Mouse (Mus musculus) right cerebral cortex, postnatal 36 days (tissue): ENCODE measurements around the gene Aass.

Experiments
- DNase-seq, 2 experiments: peaks; one replicate each; pipeline ENCODE4 v3.0.0; 2022; ENCODE audit warnings: low spot score in 2 of 2, mixed read lengths in 1 of 2

Gene Aass

GRCm38 (mm10) chr6:23055734-23056133 lies 77.1 kb downstream of the Aass start:
- no peak for DNase-seq

GRCm38 (mm10) chr6:23048836-23049235 lies 84.0 kb downstream of the Aass start:
- no peak for DNase-seq

GRCm38 (mm10) chr6:23028251-23028650 lies 104.5 kb downstream of the Aass start:
- no peak for DNase-seq
